Mouse (Mus musculus) small intestine, adult 2 months (tissue): ENCODE measurements at regions not wholly inside any gene's neighbourhood (a gene's known extent, or its start where the extent isn't known, plus 50 kb on each side); places are given as distances from the start of the nearest gene placed in this dataset.

ENCODE experiments used
- CTCF ChIP-seq: fragments of 200-500 bp; IDR thresholded peaks from 2 replicates; pipeline ENCODE4 v1.5.1; 2012; ENCODE audit warnings: low read depth, mild to moderate bottlenecking, control low read depth, inconsistent platforms, low read length, moderate library complexity, mixed read lengths; ENCODE audit not compliant: insufficient replicate concordance, insufficient read length; ENCODE audit errors: extremely low read depth
- POLR2A ChIP-seq: fragments of 200-500 bp; IDR thresholded peaks from 2 replicates; pipeline ENCODE4 v1.6.1; 2012; ENCODE audit warnings: low read depth, mild to moderate bottlenecking, control low read depth, inconsistent platforms, low read length, moderate library complexity

GRCm38 (mm10) chr7:35857693-35858092 is 54.9 kb upstream of the Zfp507 start:
- TF ChIP-seq POLR2A: no peak
- no peak for TF ChIP-seq CTCF
